Mouse (Mus musculus): ENCODE data around the gene Brinp1. TPM values are rescaled to one million over a fixed set of nuclear protein-coding genes. Genes with fewer than 3 reads are reported as not detected.
"Not testable (repeated sequence)": the region's sequence is repeated elsewhere in the genome, so short reads cannot be mapped to it uniquely, and the experiment has no call there.

Gene Brinp1
- polyA plus RNA-seq, 1 experiment, result 0.77 TPM

DNA sequence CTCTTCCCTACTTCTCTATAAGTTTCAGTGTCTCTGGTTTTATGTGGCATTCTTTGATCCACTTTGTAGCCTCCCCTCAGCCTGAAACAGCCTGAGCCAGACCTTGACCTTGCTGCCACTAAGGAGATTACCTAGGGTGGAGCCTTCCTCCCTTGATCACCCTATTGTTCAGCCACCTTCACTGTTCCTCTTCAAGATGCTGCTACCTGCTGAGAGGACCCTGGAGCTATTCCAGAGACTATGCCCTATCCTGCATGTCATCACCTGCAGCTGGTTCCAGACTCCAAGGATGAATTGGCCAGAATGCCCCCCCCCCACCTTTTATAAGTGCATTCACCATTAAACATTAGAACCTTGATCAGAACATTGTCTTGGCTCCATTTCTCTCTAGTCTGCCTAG lies 140.2 kb downstream of the Brinp1 start:
- not testable (repeated sequence) for DNase-seq (ENCODE audit: low spot score)

DNA sequence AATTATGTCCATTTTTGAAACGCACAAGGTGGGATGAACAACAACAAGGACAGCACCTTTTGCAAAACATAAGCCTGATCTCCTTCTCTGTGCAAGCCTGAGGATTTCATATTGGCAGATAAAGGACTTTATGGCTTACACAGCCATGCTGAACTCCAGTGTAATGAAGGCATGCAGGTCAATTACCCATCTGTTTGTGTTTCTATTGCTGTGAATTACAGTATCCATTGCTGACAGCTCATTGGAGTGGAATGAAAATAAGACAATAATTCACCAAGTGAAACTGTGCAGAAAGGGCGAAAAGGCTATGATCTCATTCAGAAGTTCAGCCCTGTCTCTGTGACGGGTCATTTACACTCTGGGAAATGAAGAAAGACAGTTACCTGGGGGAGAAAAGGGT lies 147.7 kb downstream of the Brinp1 start:
- DNase-seq (ENCODE audit: low spot score), result no peak

DNA sequence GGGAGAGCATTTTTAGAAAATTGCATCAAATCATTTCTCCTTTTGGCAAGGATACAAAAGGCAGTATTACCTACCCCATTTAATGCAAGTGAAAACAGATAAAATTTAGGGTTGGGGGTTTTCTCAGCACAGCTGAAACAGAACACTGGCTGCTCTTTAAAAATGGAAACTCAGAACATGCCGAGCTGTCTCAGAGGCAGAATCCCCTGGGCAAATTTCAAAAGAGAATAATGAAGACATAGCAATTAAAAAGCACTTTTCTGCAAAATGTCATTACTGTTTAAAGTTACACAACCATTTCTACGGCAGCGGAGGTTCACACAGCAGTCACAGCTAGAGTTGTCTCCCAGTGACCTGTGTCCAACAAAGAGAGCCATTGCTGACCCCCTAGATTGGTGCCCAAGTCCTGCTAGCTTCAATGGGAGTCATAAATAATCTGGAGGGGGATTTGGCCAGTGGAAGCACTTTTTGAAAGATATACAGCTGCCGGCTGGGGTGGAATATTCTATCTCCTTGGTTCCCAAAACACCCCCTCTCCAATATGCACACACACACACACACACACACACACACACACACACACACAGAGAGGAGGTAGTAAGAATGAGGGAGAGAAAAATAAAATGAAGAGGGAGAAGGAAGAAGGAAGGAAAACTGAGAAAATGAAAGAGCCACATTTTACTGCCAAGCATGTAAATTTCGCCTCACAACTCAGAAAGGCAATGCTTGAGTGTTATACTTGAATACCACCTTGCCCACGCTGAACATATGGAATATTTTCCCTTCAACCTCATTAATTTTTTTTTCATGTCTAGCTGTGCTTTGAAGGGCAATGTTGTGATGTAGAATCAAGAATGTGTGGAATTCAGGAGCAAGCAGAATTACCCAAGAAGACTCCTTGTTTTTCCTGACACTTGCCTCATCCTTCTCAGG lies 152.0 kb downstream of the Brinp1 start:
- DNase-seq (ENCODE audit: low spot score), result no peak

DNA sequence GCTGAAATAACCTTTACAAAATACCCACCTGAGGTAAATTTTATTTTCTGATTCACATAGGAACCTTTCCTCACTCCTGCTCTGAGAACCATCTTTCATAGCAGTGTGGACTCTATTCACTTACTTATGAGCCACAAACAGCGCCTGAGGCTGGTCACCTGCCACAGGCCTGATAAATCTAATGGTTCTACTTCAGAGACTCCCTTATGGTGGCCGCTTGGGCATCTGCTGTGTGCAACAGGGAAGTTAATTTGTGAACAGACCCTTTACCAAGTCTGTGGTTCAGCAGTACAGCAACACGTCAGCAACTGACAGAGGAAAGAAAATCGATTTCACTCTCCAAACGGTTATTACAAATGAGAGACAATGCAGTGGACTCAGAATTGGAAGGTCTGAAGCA lies 164.2 kb downstream of the Brinp1 start:
- DNase-seq (ENCODE audit: low spot score), result no peak

DNA sequence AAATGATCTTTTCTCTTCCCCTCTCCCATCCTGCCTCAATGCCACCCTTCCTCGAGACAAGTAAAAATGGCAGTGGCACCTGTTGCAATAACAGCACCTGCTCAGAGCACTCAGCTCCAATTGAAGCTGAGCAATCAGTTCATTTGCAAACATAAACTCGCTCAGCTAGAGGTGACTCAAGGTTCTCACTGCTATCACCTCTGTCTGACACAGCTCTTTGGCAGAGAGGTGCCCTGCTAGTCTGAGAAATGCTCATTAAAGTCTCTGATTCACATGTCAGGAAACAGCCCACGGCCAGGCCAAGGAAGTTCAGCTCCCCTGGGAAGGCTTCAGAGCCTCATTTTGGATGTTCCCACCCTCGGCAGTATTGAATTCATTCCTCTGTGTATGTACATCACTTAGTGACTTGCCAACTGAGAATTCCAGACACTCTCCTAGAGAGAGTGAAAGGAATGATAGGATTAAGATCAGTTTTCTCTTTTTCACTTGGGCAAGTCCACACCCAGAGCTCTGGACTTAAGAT lies 165.7 kb downstream of the Brinp1 start:
- no peak for DNase-seq (ENCODE audit: low spot score)

DNA sequence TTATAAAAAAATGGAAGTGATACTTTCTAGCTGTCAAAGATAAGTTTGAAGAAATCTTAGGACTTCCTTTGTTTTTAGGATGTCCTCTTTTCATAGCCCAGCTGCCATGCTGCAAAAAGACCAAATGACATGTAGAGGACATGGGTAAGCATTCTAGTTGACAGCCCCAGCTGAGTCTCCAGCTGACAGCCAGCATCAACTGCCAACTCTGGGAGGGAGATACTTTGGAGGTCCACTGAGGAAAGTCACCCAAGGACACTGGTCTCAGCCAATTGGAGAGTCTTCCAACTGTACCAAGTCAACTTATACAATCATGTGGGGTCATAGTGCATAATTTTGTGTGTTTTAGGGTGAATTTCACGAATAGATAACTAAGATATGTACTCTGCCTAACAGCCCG lies 166.6 kb downstream of the Brinp1 start:
- no peak for DNase-seq (ENCODE audit: low spot score)

DNA sequence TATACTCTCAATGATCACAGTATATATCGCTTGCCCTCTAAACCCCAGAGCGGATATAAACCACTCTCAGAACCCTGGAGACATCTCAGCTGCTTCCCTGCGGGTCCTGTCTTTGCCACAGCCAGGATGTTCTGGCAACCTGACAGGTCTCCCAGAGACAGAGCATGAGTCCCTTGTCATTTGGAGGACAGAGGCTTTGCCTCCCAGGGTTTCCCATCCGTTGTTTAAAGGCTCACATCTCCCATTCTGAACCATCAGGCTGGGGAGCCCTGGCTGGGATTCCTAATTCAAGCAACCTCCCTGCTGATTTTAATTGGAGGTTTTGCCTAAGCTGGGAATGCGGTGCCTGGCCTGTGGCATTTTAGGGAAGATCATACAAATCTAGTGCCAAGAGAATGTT lies 185.9 kb downstream of the Brinp1 start:
- no peak for DNase-seq (ENCODE audit: low spot score)

DNA sequence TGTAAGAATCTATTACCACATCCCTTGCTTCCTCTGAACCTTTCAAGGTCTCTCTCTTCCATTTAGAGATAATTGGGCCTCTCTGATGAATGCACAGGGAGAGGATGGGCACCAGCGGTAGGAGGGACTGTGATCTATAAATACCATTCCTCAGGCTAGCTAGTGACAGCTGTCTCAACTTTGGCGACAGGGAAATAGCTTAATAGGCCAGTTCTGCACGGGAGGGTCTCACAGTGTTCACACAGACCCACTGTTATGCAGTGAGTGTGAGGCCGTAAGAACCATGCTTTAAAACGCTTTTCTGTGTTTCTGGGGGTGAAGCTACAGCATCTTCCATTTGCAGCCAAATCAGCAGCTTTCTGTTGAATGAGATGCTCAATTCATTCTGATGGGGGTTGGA lies 186.8 kb downstream of the Brinp1 start:
- DNase-seq (ENCODE audit: low spot score), result no peak

DNA sequence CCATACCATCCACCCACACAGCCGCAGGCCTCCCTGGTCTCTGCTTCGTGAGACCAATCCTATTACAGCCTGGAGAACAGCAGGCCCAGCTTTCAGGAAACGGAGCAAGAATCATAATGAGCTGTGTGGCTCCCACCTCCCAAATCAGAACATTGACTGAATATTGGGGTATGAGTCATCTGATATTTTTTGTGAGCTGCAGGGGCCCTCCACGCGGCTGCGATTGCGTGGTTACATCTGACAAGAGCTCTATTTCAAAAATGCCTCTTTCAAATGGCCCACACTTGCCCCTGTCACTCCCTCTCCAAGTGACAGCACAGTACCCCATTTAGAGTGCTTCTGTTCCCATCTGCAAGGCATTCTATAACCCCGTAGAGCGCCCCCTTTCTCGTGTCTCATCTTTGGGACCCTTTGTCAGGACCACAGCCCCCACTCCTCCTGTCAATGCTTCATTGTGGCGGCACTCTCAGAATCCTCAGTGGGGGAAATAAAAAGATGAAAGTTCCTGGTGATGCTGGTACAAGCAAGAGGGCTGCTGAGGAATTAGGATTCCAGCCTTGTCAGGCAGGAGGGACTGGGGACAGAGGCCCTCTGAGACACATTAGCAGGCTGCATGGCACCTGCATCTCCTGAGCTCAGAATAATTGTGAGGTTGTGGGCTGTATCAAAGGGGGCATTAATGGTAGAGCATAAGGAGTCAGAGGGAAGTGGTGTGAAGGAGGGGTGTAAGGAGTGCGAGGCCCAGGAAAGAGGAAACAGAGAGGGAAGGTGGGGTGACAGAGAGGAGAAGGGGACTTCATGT lies 188.2 kb downstream of the Brinp1 start:
- no peak for DNase-seq (ENCODE audit: low spot score)

DNA sequence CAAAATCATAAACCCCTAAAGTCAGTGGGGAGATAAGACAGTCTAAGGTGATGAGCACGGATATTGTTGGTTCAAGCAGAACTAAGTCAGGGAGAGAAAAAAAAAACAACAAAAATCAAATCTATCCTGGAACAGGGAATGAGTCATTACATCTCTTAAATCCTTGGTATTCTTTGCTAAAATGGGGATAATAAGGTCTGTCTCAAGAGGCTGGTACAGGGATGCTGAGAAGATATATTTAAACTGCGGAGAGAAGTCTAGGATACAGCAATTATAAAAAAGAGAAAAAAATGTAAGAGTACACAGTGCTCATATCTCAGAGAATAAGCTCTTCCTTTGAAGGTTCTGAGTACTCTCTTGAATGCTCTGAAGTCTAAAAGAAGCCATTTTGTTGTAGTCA lies 189.3 kb downstream of the Brinp1 start:
- no peak for DNase-seq (ENCODE audit: low spot score)

DNA sequence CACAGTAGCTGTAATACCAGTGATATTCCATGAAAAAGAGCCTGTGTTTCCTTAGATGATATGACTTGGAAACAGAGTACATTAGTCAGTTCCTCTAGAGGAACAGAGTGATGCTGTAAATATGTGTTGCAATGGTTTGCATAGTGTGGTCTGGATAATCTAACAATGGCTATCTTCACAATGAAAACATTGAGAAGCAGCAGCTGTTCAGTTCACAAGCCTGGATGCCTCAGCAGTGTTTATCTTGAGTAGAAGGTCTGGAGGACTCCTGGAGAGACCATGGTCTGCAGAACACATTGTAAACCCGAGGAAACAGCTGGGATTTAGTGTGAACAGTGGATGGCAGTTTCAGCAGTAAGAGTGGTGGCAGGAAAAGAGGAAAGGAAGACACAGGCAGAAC lies 233.2 kb downstream of the Brinp1 start:
- DNase-seq (ENCODE audit: low spot score), result no peak
